Mouse (Mus musculus) liver, embryonic 16.5 days (tissue): Measurements from ENCODE around the gene Cry1. TPM values are rescaled to one million over a fixed set of nuclear protein-coding genes. Genes with fewer than 3 reads are reported as not detected.

Experiments used
- ATAC-seq: fragments of 200-750 bp; cut with Nextera tagmentation; 2 replicates; pipeline ENCODE4 v1.8.0; 2017; ENCODE audit warnings: low read depth, mild to moderate bottlenecking, moderate number of reproducible peaks, moderate library complexity
- H3K27ac ChIP-seq: fragments of 300-500 bp; sonication (generic); 2 replicates; pipeline ENCODE4 v1.5.1; 2014; ENCODE audit warnings: mild to moderate bottlenecking, low read length
- H3K27me3 ChIP-seq: fragments of 300-500 bp; sonication (generic); 2 replicates; pipeline ENCODE4 v1.6.1; 2014; ENCODE audit warnings: low read depth, low read length, mixed read lengths; ENCODE audit not compliant: control insufficient read depth, insufficient read depth
- H3K36me3 ChIP-seq: fragments of 300-500 bp; sonication (generic); 2 replicates; pipeline ENCODE4 v1.6.1; 2014; ENCODE audit warnings: mild to moderate bottlenecking; ENCODE audit not compliant: control insufficient read depth, insufficient read depth
- H3K4me1 ChIP-seq: fragments of 300-500 bp; sonication (generic); 2 replicates; pipeline ENCODE4 v1.6.1; 2014; ENCODE audit warnings: low read depth, low read length, mixed read lengths; ENCODE audit not compliant: control insufficient read depth
- H3K4me2 ChIP-seq: fragments of 300-500 bp; sonication (generic); 2 replicates; pipeline ENCODE4 v1.6.1; 2014; ENCODE audit warnings: low read depth, low read length, mixed read lengths
- H3K4me3 ChIP-seq: fragments of 300-500 bp; sonication (generic); 2 replicates; pipeline ENCODE4 v1.5.1; 2014; ENCODE audit warnings: low read depth, mild to moderate bottlenecking, low read length
- H3K9ac ChIP-seq: fragments of 300-500 bp; sonication (generic); 2 replicates; pipeline ENCODE4 v1.6.1; 2014; ENCODE audit warnings: low read depth, low read length
- H3K9me3 ChIP-seq: fragments of 300-500 bp; sonication (generic); replicated peaks from 2 replicates; pipeline ENCODE4 v1.6.1; 2016; ENCODE audit warnings: low read length; ENCODE audit not compliant: control insufficient read depth
- WGBS: fragments of 180-500 bp; shearing (Covaris S2); extraction: QIAGEN DNeasy Blood & Tissue Kit; methylation state at CpG from one replicate; pipeline ENCODE4 v1.1.7; 2014; ENCODE audit not compliant: insufficient replicate concordance; 5-methylcytosine and 5-hydroxymethylcytosine counted together
- polyA plus RNA-seq: library from polyadenylated mRNA; unstranded; fragments of >200 nt; fragmentation: Nextera tagmentation; extraction: Ambion mirVana; gene quantifications from 2 replicates; pipeline ENCODE4 v1.2.1, GENCODE M21; 2015

Cry1 gene
- polyA plus RNA-seq, 1 experiment from 2014 or later: 5.7 TPM

GRCm38 (mm10) chr10:85101841-85102240, 83.0 kb downstream of the Cry1 start:
- H3K27ac ChIP-seq: peak overlapping the region; percentile 87
- 0 out of 2 replicates have a peak, but pooled peaks have one; percentile 1 for ATAC-seq
- under 1% methylated on average over 10 of the region's 10 CpGs for WGBS

More at GRCm38 (mm10) chr10:85101841-85102240, 83.0 kb downstream of the Cry1 start:
- peak overlapping the region; percentile 97 for H3K4me2 ChIP-seq
- H3K36me3 ChIP-seq: no peaks in the 10 kb centered on the region
- no peaks in the 10 kb centered on the region for H3K9me3 ChIP-seq
- peak overlapping the region; percentile 96 for H3K4me3 ChIP-seq
- no peaks in the 10 kb centered on the region for H3K27me3 ChIP-seq
- H3K4me1 ChIP-seq: peaks cover 15% of the 10 kb centered on the region
- peak overlapping the region; percentile 94 for H3K9ac ChIP-seq

Other genes starting within 250 kb of the Cry1 start
- gene Fhl4, start 82.6 kb downstream of the Cry1 start, polyA plus RNA-seq: 0.20 and 0.21 TPM in 2 replicates
- gene Tmem263, start 82.4 kb downstream of the Cry1 start, polyA plus RNA-seq: 16.7 and 18.8 TPM in 2 replicates
- 3.2 and 4.0 TPM in 2 replicates for gene Mterf2, start 57.0 kb downstream of the Cry1 start, polyA plus RNA-seq
- gene Btbd11, start 201.8 kb upstream of the Cry1 start, polyA plus RNA-seq: 0.22 and 0.31 TPM in 2 replicates